Mouse (Mus musculus): ENCODE measurements around the gene Nfatc4. TPM values are rescaled to one million over a fixed set of nuclear protein-coding genes. Genes with fewer than 3 reads are reported as not detected.

Gene Nfatc4
- polyA plus RNA-seq (2017; shearing (Covaris generic)): not detected

DNA sequence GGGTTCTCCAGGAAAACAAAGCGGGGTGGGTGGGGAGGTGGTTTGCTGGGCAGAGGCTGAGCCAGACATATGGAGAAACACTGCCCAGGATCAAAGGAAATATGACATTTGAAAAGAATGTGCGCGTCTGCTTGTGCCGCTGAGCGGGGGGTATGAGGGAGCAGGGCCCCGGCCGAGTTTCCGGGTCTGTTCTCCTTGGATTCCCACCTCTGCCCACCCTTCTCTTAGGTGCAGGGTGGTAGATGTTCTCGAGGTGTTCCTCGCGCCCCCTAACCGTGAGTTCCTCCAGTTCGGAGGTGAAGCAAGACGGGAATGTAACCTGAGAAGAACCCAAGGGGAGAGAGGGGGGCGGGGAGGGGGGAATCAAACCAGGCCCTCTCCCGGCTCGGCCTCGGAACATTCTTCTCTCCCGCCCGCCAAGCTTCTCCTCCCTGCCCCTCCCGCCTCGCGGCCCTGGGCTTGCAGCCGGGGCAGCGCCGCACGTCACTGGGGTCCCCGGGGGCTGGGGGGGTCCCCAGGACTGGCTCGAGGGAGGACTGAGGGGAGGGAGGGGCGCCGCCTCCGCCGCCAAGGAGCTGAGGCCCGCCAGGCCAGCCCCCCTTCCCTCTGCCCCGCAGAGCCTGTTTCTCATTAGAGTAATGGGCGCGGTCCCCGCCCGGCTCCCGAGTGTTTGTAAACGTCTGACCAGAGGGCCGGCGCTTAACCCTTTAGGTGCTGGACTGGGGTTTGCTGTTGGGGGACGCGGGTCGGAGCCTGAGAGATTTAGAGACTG lies at the start of gene Nfatc4:
Gene Nfatc4 (plus strand): TSS at position 154 of the 772 bp plus-strand sequence.

DNA sequence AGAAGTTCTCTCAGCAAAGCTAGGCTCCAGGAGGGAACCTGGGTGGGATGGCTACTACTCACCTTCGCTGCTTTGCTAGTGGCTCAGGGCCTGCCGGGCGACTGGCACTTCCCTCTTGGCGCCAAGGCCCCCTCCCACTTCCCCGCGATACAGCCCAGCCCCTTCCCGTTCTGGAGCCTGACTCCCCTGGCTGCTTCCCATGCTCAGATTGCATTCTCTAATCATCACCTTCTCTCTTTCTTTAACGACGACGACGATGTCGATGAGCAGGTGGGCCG lies 39.0 kb upstream of the Nfatc4 start, which contains the start of gene Adcy4:
Gene Adcy4 (minus strand): TSS at position 138 of the 278 bp plus-strand sequence.

DNA sequence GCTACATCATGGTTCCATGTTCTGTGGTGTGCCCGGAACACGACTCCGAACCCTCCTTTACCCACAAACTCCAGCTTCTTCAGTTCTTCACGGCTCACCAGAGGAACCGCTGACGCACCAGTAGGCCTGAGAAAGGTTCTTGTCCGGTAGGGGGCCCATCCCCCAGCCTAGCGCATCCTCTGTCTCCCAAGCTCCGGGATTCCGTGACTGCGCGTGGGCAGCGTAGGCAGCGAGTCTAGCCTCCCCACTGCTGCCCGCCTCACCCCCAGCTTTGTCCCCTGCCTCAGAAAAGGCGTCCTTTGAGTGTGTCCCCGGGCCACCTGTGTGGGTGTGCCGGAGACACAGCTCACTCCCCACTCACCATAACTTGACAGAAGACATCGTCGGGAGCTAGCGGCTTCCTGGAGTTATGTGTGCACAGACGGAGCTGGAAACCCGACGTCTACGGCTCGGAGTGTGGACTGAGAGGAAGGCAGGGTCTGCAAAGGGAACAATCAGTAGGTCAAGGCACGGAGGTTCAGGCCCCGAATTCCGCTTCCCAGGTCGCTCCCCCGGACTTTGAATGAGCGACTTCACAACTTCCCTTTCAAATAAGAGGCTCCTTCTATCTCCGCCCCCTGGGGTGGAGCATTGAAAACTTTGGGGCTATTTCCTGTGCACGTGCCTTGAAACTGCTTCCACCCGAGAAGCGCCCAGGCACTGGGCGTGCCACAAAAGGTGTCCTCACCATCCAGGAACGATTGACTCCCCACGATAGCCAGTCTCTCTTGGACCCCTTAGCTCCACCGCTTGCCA lies 34.5 kb upstream of the Nfatc4 start, which contains the start of gene Ripk3:
Gene Ripk3 (minus strand): TSS at position 610 of the 795 bp plus-strand sequence.

DNA sequence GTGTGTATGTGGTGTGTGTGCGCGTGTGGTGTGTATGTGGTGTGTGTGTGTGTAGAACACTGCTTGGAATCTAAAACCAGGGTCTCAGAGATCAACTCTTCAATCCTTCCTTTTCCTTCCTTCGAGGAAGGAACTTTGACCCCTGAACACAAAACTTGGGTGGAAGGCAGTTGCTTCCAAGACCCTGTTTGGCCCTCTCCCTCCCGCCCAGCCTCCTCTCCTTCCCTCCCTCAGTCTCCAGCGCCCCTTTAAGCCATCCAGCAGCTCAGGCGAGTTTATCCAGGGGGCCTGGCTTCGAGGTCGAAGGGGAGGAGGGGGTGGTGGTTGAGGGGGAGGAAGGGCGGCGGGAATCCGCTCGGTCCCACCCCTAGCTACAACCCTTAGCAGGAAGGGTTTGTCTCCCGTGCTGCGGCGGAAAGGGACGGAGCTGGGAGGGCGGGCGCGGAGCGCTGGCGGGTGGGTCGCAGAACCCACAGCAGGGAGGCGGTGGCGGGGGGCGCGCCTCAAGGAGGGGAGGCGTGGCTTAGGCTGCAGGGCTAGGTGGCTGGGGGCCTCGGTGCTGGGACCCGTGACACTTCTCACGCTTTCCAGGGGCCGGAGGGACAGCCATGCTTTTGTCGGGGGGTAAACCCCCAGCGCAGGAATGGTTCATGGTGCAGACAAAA lies 30.8 kb downstream of the Nfatc4 start, which contains the start of gene Nynrin:
Gene Nynrin (plus strand): TSS at position 390 of the 665 bp plus-strand sequence.

Other genes starting within 250 kb of the Nfatc4 start
- gene Fitm1, start 247.5 kb upstream of the Nfatc4 start, polyA plus RNA-seq (2017; shearing (Covaris generic)): not detected
- 1,061 TPM for gene Psme1, start 245.0 kb upstream of the Nfatc4 start, polyA plus RNA-seq (2017; shearing (Covaris generic))
- gene Emc9, start 237.8 kb upstream of the Nfatc4 start, polyA plus RNA-seq (2017; shearing (Covaris generic)): 41.4 TPM
- 694 TPM for gene Psme2, start 232.0 kb upstream of the Nfatc4 start, polyA plus RNA-seq (2017; shearing (Covaris generic))
- 64.2 TPM for gene Rnf31, start 231.4 kb upstream of the Nfatc4 start, polyA plus RNA-seq (2017; shearing (Covaris generic))
- gene Irf9, start 219.6 kb upstream of the Nfatc4 start, polyA plus RNA-seq (2017; shearing (Covaris generic)): 196 TPM
- gene Rec8, start 205.1 kb upstream of the Nfatc4 start, polyA plus RNA-seq (2017; shearing (Covaris generic)): 9.6 TPM
- 70.3 TPM for gene Ipo4, start 187.2 kb upstream of the Nfatc4 start, polyA plus RNA-seq (2017; shearing (Covaris generic))
- gene Gm49378, start 185.2 kb upstream of the Nfatc4 start, polyA plus RNA-seq (2017; shearing (Covaris generic)): 1.3 TPM
- gene Tm9sf1, start 179.3 kb upstream of the Nfatc4 start, polyA plus RNA-seq (2017; shearing (Covaris generic)): 83.6 TPM
- 2.1 TPM for gene Tssk4, start 173.0 kb upstream of the Nfatc4 start, polyA plus RNA-seq (2017; shearing (Covaris generic))
- 111 TPM for gene Mdp1, start 162.6 kb upstream of the Nfatc4 start, polyA plus RNA-seq (2017; shearing (Covaris generic))
- gene Gmpr2, start 151.2 kb upstream of the Nfatc4 start, polyA plus RNA-seq (2017; shearing (Covaris generic)): 50.7 TPM
- gene Nedd8, start 151.0 kb upstream of the Nfatc4 start, polyA plus RNA-seq (2017; shearing (Covaris generic)): 388 TPM
- gene Tinf2, start 141.3 kb upstream of the Nfatc4 start, polyA plus RNA-seq (2017; shearing (Covaris generic)): 69.1 TPM
- 0.47 TPM for gene Tgm1, start 109.2 kb upstream of the Nfatc4 start, polyA plus RNA-seq (2017; shearing (Covaris generic))
- gene Rabggta, start 100.9 kb upstream of the Nfatc4 start, polyA plus RNA-seq (2017; shearing (Covaris generic)): 75.9 TPM
- gene Dhrs1, start 77.5 kb upstream of the Nfatc4 start, polyA plus RNA-seq (2017; shearing (Covaris generic)): 36.0 TPM
- 51.0 TPM for gene Nop9, start 77.5 kb upstream of the Nfatc4 start, polyA plus RNA-seq (2017; shearing (Covaris generic))
- not detected for gene Cideb, start 64.7 kb upstream of the Nfatc4 start, polyA plus RNA-seq (2017; shearing (Covaris generic))
- gene Ltb4r2, start 61.7 kb upstream of the Nfatc4 start, polyA plus RNA-seq (2017; shearing (Covaris generic)): 0.07 TPM
- 1.9 TPM for gene Ltb4r1, start 57.2 kb upstream of the Nfatc4 start, polyA plus RNA-seq (2017; shearing (Covaris generic))
- 0.32 TPM for gene Adcy4, start 39.0 kb upstream of the Nfatc4 start, polyA plus RNA-seq (2017; shearing (Covaris generic))
- 67.6 TPM for gene Ripk3, start 34.3 kb upstream of the Nfatc4 start, polyA plus RNA-seq (2017; shearing (Covaris generic))
- gene Nynrin, start 30.9 kb downstream of the Nfatc4 start, polyA plus RNA-seq (2017; shearing (Covaris generic)): 1.2 TPM
- gene Cbln3, start 61.2 kb downstream of the Nfatc4 start, polyA plus RNA-seq (2017; shearing (Covaris generic)): 0.20 TPM
- gene Khnyn, start 61.8 kb downstream of the Nfatc4 start, polyA plus RNA-seq (2017; shearing (Covaris generic)): 63.7 TPM
- 73.6 TPM for gene Sdr39u1, start 77.1 kb downstream of the Nfatc4 start, polyA plus RNA-seq (2017; shearing (Covaris generic))
- gene Cma1, start 121.5 kb downstream of the Nfatc4 start, polyA plus RNA-seq (2017; shearing (Covaris generic)): not detected
- gene Cma2, start 127.8 kb downstream of the Nfatc4 start, polyA plus RNA-seq (2017; shearing (Covaris generic)): not detected
- gene Mcpt1, start 194.8 kb downstream of the Nfatc4 start, polyA plus RNA-seq (2017; shearing (Covaris generic)): not detected
- gene Mcpt9, start 207.4 kb downstream of the Nfatc4 start, polyA plus RNA-seq (2017; shearing (Covaris generic)): not detected
- not detected for gene Mcpt2, start 218.9 kb downstream of the Nfatc4 start, polyA plus RNA-seq (2017; shearing (Covaris generic))
- gene Mcpt4, start 239.2 kb downstream of the Nfatc4 start, polyA plus RNA-seq (2017; shearing (Covaris generic)): not detected